Mouse (Mus musculus) cortical plate, adult 2 months (tissue): ENCODE results near the gene Kpna3. TPM values are rescaled to one million over a fixed set of nuclear protein-coding genes. Genes with fewer than 3 reads are reported as not detected.
A peak's percentile ranks its signal among the peaks of the same experiment; 100 is the strongest.

Source experiments
- H3K27ac ChIP-seq: fragments of 200-500 bp; 2 replicates; pipeline ENCODE4 v1.5.1; 2012; ENCODE audit warnings: low read length, control low read depth, inconsistent platforms; ENCODE audit not compliant: insufficient read depth
- H3K4me1 ChIP-seq: fragments of 200-500 bp; 2 replicates; pipeline ENCODE4 v1.6.1; 2011; ENCODE audit warnings: low read length; ENCODE audit not compliant: control insufficient read depth, insufficient read depth
- H3K4me3 ChIP-seq: fragments of 200-500 bp; 2 replicates; pipeline ENCODE4 v1.5.1; 2011; ENCODE audit warnings: mild to moderate bottlenecking, low read length, control low read depth; ENCODE audit not compliant: insufficient read depth
- CTCF ChIP-seq: fragments of 200-500 bp; IDR thresholded peaks from 2 replicates; pipeline ENCODE4 v1.5.1; 2011; ENCODE audit warnings: mild to moderate bottlenecking, control low read depth, low read length; ENCODE audit not compliant: insufficient read depth; ENCODE audit errors: extremely low read depth
- POLR2A ChIP-seq: fragments of 200-500 bp; IDR thresholded peaks from 2 replicates; pipeline ENCODE4 v1.6.1; 2011; ENCODE audit warnings: mild to moderate bottlenecking, low read length, control low read depth; ENCODE audit not compliant: insufficient read depth; ENCODE audit errors: extremely low read depth
- polyA plus RNA-seq: library from polyadenylated mRNA; depleted of rRNA; stranded (reverse); fragments of >200 nt; gene quantifications from 2 replicates; pipeline ENCODE4 v1.2.3, GENCODE M21; 2012

Kpna3 gene
- polyA plus RNA-seq, 1 experiment: 47.6 TPM

- no peak within 1 kb of the TSS for H3K27ac ChIP-seq
- H3K4me1 ChIP-seq: no peaks in the 10 kb centered on the region
- H3K4me3 ChIP-seq: peak within 1 kb of the TSS; percentile 46
- TF ChIP-seq POLR2A (peak; percentile 61), CTCF (no peak)
These were observed 79.3 kb downstream of the Kpna3 start, which contains the start of gene Ebpl for GRCm38 (mm10) chr14:61360131-61360980. Gene Ebpl, minus strand, starts transcription at chr14:61360439.

- no peaks in the 10 kb centered on the region for H3K4me1 ChIP-seq
- no peak overlapping the region for H3K4me3 ChIP-seq
- TF ChIP-seq POLR2A (no peak), CTCF (no peak)
- no peak overlapping the region for H3K27ac ChIP-seq
These were observed 85.1 kb downstream of the Kpna3 start for GRCm38 (mm10) chr14:61354251-61355235.

GRCm38 (mm10) chr14:61350808-61351207, 88.9 kb downstream of the Kpna3 start:
- Histone ChIP-seq H3K4me1 (no peaks in the 10 kb centered on the region), H3K27ac (no peak overlapping the region)
- TF ChIP-seq CTCF (no peak), POLR2A (no peak)

GRCm38 (mm10) chr14:61349876-61350275, 89.8 kb downstream of the Kpna3 start:
- H3K27ac ChIP-seq: no peak overlapping the region
- H3K4me3 ChIP-seq: no peak overlapping the region
- no peak for TF ChIP-seq POLR2A
- H3K4me1 ChIP-seq: no peaks in the 10 kb centered on the region

More at GRCm38 (mm10) chr14:61350808-61351207, 88.9 kb downstream of the Kpna3 start:
- H3K4me3 ChIP-seq: no peak overlapping the region

- no peak overlapping the region for H3K27ac ChIP-seq
- TF ChIP-seq POLR2A (no peak), CTCF (peak; percentile 74)
These were observed 92.6 kb downstream of the Kpna3 start for GRCm38 (mm10) chr14:61346827-61347698.

GRCm38 (mm10) chr14:61344590-61344989, 95.1 kb downstream of the Kpna3 start:
- H3K27ac ChIP-seq: no peak overlapping the region
- H3K4me3 ChIP-seq: no peak overlapping the region
- TF ChIP-seq CTCF (no peak), POLR2A (no peak)
- H3K4me1 ChIP-seq: no peaks in the 10 kb centered on the region

More at GRCm38 (mm10) chr14:61346827-61347698, 92.6 kb downstream of the Kpna3 start:
- Histone ChIP-seq H3K4me3 (no peak overlapping the region), H3K4me1 (no peaks in the 10 kb centered on the region)

GRCm38 (mm10) chr14:61339381-61339780, 100.3 kb downstream of the Kpna3 start:
- TF ChIP-seq POLR2A: no peak
- TF ChIP-seq CTCF: no peak
- Histone ChIP-seq H3K4me1 (no peaks in the 10 kb centered on the region), H3K4me3 (no peak overlapping the region), H3K27ac (no peak overlapping the region)

- H3K27ac ChIP-seq: no peak overlapping the region
- TF ChIP-seq CTCF (peak; percentile 94), POLR2A (no peak)
- H3K4me3 ChIP-seq: no peak overlapping the region
- H3K4me1 ChIP-seq: no peaks in the 10 kb centered on the region
These were observed 108.6 kb downstream of the Kpna3 start for GRCm38 (mm10) chr14:61330996-61331561.
